Mouse (Mus musculus) heart, postnatal 0 days (tissue): Measurements from ENCODE around the gene Iqch.

Experiments
- CTCF ChIP-seq: IDR thresholded peaks from 2 replicates; pipeline ENCODE4 v1.5.1; 2016; ENCODE audit warnings: antibody characterized with exemption, control low read depth, low read depth
- EP300 ChIP-seq: IDR thresholded peaks from 2 replicates; pipeline ENCODE4 v1.6.1; 2016; ENCODE audit warnings: antibody characterized with exemption, low read depth

- TF ChIP-seq CTCF (no peak), EP300 (no peak)
These were observed 148.0 kb downstream of the Iqch start for GRCm38 (mm10) chr9:63454341-63454740.
